Mouse (Mus musculus) gastrocnemius, postnatal 14 days (tissue): Measurements from ENCODE around the gene Serpina10. TPM values are rescaled to one million over a fixed set of nuclear protein-coding genes. Genes with fewer than 3 reads are reported as not detected.
"Not testable (repeated sequence)": the region's sequence is repeated elsewhere in the genome, so short reads cannot be mapped to it uniquely, and the experiment has no call there.

Source experiments
- DNase-seq: peaks from one replicate; pipeline ENCODE4 v3.0.0; 2021; ENCODE audit warnings: mixed read lengths
- intact Hi-C: fragments of 180-260 bp; cut with DNase I; formaldehyde crosslinking; loops from one replicate; pipeline ENCODE4 v1.15.1; 2025; ENCODE audit warnings: low total_unique reads
- long read RNA-seq, 2 experiments: library from polyadenylated mRNA; stranded (forward); transcript quantifications; one replicate each; pipeline ENCODE4 v2.0.0; 2021
- total RNA-seq, 2 experiments: library from RNA; stranded (reverse); gene quantifications; 2 replicates each; pipeline ENCODE4 v1.2.3; 2021

Gene Serpina10
- not detected for total RNA-seq
- long read RNA-seq, experiment 1, result 0 reads
- long read RNA-seq, experiment 2, result 0 reads

DNA sequence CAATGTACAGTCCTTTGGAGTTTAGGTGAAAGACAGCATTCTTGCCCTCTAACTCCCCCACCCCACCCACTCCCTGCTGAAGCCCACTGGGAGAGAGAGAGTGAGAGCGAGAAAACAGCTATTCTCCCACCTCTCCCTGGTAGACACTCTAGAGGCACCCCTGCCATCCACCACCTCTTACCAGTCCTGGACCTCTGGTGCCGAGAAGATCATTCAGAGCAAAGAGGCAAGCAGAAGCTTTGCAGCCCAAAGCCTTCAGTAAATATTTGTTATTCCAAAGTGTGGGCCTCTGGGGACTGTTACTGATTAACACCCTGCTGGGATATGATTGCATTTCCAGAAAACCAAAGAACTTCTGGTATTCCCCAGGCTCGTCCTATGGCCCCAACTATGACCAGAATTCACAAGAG lies at the start of gene Serpina10:
Gene Serpina10, minus strand, starts transcription at position 242 of the 410 bp plus-strand sequence.
- DNase-seq, result no peak
- intact Hi-C loops, result no loop called here

GRCm38 (mm10) chr12:103679853-103680252 lies 48.6 kb upstream of the Serpina10 start:
- intact Hi-C loops, DNase-seq: not testable (repeated sequence)

DNA sequence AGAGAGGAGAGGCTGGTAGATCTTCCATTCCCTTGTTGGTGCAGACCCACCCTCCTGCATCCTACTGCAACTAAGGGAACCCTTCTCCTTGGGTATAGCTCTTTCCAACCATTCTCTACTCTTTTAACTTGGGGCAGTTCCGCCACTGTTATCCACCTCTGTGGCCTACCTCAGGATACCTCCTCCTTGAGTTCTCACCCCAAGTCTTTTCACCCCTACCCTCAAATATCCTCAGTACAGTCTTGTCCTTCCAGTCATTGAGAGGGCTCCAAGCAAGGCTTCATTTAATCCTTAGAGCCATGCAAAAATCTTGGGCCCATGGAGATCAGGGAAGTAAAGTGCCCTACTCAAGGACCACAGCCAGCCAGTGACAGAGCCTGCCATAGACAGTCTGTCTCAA lies 44.8 kb upstream of the Serpina10 start, which contains the start of gene Serpina16:
Gene Serpina16, minus strand, starts transcription at position 101 of the 400 bp plus-strand sequence.
- intact Hi-C loops, result no loop called here
- no peak for DNase-seq

DNA sequence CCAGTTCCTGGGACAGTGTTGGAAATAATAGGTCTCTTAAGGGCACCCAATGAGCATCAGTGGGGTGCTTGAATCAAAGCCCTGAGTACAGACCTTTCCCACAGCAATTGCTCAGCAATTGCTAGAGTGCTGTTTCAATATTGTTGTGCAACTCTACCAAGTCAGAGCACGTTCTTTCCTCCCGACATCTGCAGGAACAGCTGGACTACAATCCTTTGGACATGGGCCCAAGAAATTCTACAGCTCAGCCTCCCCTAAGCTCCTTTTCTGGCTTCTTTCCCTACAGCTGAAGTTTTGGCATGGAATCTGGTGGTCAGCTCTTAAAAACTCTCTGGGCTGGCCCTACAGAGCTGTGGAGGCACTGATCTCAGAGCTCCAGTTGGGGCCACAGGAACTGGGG lies 41.9 kb upstream of the Serpina10 start:
- intact Hi-C loops, result no loop called here
- DNase-seq, result peak; percentile 38

DNA sequence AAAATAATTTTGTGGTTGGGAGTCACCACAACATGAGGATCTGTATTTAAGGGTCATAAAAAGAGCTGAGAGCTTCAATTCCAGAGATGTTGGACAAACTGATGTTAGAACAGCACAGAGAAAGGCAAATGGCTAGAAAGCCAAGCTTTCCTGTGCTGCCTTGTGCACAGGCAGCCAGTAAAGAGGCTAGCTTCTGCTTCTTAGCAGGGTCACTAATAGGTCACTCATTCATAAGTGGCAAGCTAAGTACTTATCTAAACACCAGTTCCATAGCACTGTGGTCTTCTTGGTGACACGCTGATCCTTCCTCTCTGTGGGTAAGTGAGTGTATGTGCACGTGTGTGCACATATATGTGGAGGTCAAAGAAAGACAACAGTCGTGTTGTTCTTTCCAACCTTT lies 40.2 kb upstream of the Serpina10 start:
- no peak for DNase-seq
- intact Hi-C loops, result no loop called here

DNA sequence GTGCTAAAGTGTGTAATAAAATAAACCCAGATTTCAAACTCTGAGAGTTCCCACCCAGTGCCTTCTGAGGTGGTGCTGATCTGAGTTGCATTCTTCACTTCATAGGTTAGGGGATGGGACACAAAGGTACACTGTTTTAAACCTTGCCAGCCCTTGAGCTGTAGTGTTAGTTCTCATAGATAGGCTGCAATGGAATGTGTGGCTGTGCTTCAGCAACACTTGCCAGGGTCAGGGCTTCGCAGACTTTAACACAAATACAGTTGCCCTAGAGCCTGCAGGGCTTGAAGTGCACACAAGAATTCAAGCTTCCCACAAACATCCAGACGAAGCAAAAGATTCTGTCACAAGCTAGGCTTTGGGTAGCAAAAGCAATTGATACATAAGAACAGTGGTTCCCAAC lies 39.7 kb upstream of the Serpina10 start:
- no peak for DNase-seq
- intact Hi-C loops, result no loop called here

GRCm38 (mm10) chr12:103670344-103670743 lies 39.1 kb upstream of the Serpina10 start:
- DNase-seq, result peak; percentile 23
- intact Hi-C loops, result no loop called here

DNA sequence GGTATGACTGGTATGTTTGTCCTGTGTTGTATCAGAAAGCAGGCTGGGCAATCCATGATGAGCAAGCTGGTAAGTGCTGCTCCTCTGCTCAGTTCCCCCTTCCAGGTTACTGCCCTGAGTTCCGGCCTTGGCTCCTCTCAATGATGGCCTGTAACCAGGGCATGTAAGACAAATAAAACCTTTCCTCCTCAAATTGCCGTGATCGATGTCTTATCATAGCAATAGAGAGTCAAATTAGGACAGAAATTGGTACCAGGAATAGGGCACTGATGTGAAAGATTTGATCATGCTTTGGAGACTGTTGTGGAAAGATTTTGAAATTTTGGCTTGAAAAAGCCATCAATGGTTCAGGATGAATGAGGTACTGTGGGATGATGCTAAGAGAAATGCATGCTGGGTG lies 34.0 kb upstream of the Serpina10 start:
- DNase-seq, result no peak
- intact Hi-C loops, result no loop called here

DNA sequence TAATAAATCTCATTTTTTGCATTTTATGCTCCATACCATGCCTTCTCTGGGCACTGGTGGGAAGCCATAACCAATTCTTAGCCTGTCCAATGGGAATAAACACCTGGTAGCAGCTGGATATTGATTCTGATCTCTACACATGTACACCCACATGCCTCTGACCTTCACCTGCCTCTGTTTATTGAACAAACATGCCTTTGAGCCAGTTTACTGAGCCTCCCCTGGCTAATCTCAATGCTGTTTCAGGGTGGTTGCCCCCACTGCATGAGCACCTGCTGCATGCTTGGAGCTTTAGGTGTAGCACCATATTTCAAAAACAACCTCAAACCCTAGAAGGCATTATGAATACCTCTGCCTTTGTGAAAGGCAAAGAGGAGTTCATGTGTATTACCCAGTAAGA lies 30.8 kb upstream of the Serpina10 start:
- DNase-seq, intact Hi-C loops: not testable (repeated sequence)

DNA sequence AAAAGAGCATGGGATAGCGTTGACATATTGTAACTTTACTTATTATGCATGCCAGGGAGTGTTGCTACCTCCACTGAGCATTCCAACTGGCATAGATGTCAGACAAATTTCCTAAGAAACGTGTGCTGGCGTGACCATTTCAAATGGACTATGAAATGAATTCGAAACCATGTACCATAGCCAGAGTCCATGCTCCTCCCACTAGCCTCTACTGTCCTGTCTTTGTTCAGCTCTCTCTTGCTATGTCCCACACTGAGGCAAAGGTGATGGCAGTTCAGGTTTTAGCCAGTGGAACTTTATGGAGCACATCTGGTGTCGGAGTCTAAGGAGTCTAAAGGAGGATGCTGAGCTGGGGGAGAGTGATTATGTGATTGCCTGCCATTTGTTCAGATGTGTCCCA lies 28.8 kb upstream of the Serpina10 start:
- DNase-seq, result no peak
- intact Hi-C loops, result no loop called here

GRCm38 (mm10) chr12:103659171-103659570 lies 27.9 kb upstream of the Serpina10 start:
- no peak for DNase-seq
- intact Hi-C loops, result no loop called here

GRCm38 (mm10) chr12:103657991-103658390 lies 26.7 kb upstream of the Serpina10 start:
- no peak for DNase-seq
- intact Hi-C loops, result no loop called here

GRCm38 (mm10) chr12:103656848-103657626 lies 25.8 kb upstream of the Serpina10 start, which contains the start of gene Serpina6:
TSS of gene Serpina6 (minus strand) at chr12:103657212.
- intact Hi-C loops, result no loop called here
- DNase-seq, result no peak

- intact Hi-C loops, result no loop called here
- DNase-seq, result no peak
Observed at GRCm38 (mm10) chr12:103655123-103656044, 24.1 kb upstream of the Serpina10 start.

DNA sequence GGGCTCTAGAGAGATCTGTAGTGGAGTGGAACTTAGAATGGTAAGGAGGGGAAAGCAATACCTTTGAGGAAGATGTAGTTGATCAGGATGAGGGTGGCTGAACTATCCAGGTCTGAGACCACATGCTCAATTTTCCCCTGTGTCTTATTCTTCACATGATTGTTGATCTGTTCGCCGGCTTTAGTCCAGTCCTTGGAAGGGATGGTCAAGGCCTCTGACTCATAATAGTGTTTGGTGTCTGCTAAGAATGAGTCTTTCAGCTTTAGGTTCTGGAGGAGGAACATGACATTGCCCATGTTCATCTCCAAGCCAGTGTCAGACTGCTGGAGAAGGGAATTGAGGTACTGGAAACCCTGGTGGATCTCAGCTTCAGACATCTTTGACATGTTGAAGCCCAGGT lies 22.6 kb upstream of the Serpina10 start:
- intact Hi-C loops, result no loop called here
- no peak for DNase-seq

- no peak for DNase-seq
- intact Hi-C loops, result loop anchor here (10.0 kb wide), 1 partner anchor 102 kb away; no protein-coding TSS in a partner anchor
Observed at GRCm38 (mm10) chr12:103646314-103646713, 15.1 kb upstream of the Serpina10 start.

- intact Hi-C loops, result loop anchor here (10.0 kb wide), 1 partner anchor 100 kb away; no protein-coding TSS in a partner anchor
Observed at GRCm38 (mm10) chr12:103644601-103645000, 13.4 kb upstream of the Serpina10 start.

DNA sequence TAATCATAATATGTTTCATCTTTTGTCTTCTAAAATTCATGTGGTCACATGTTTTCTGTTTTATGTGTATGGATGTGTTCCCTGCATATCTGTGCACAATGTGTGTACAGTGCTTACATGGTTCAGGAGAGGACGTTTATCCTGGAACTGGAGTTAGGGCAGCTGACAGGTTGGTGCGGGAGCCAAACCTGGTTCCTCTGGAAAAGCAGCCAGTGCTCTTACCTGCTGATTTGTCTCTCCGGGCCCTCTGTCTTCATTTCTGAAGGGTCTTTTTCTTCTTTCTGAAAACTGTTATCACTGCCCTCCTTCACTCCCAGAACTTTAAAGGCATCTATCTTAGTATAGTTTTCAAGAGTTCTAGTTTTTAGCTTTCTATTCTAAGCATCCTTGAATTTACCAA lies 12.6 kb upstream of the Serpina10 start:
- intact Hi-C loops, result loop anchor here (10.0 kb wide), 1 partner anchor 99 kb away; no protein-coding TSS in a partner anchor
- no peak for DNase-seq

More at GRCm38 (mm10) chr12:103644601-103645000, 13.4 kb upstream of the Serpina10 start:
- no peak for DNase-seq

- DNase-seq, result peak; percentile 73
- intact Hi-C loops, result loop anchor here (10.0 kb wide), 1 partner anchor 99 kb away; no protein-coding TSS in a partner anchor
Observed at GRCm38 (mm10) chr12:103643336-103643735, 12.1 kb upstream of the Serpina10 start.

- intact Hi-C loops, result no loop called here
- DNase-seq, result no peak
Observed at GRCm38 (mm10) chr12:103635846-103636245, 4.6 kb upstream of the Serpina10 start.
